Mouse (Mus musculus) G1E (cell line): ENCODE data around the gene Cfl2.

Experiments
- CTCF ChIP-seq: IDR thresholded peaks from 2 replicates; pipeline ENCODE4 v1.5.1; 2012; ENCODE audit warnings: low read depth, low read length, inconsistent platforms, mixed read lengths
- GATA1 ChIP-seq: IDR thresholded peaks from 2 replicates; pipeline ENCODE4 v1.6.1; 2012; ENCODE audit warnings: borderline replicate concordance, low read length, inconsistent platforms, mixed read lengths
- POLR2AphosphoS5 ChIP-seq: IDR thresholded peaks from 2 replicates; pipeline ENCODE4 v1.6.1; 2012; ENCODE audit warnings: low read depth, low read length, inconsistent platforms; ENCODE audit not compliant: insufficient replicate concordance
- TAL1 ChIP-seq: conservative IDR thresholded peaks from 2 replicates; pipeline ENCODE4 v1.6.1; 2012; ENCODE audit warnings: low read depth, low read length, inconsistent platforms, mixed read lengths

GRCm38 (mm10) chr12:54829876-54830275 lies 32.8 kb downstream of the Cfl2 start:
- TF ChIP-seq CTCF = no peak
- TF ChIP-seq GATA1 = no peak
- no peak for TF ChIP-seq TAL1
- no peak for TF ChIP-seq POLR2AphosphoS5
